Mouse (Mus musculus): ENCODE data around the gene Mrpl20. TPM values are rescaled to one million over a fixed set of nuclear protein-coding genes. Genes with fewer than 3 reads are reported as not detected.
A peak's percentile ranks its signal among the peaks of the same experiment; 100 is the strongest.

Gene Mrpl20
- polyA plus RNA-seq, 1 experiment from 2014 or later, result 171 TPM

- Histone ChIP-seq H3K27ac (ENCODE audit: low read depth) (no peak overlapping the region), H3K4me2 (ENCODE audit: low read depth, low read length) (no peak overlapping the region), H3K9me3 (ENCODE audit: low read length) (no peaks in the 10 kb centered on the region), H3K4me1 (ENCODE audit: insufficient read depth) (no peaks in the 10 kb centered on the region), H3K36me3 (replicated peaks; ENCODE audit: insufficient read depth, low read length) (peaks cover 94% of the 10 kb centered on the region), H3K4me3 (ENCODE audit: low read depth, low read length) (no peak overlapping the region), H3K9ac (replicated peaks) (no peak overlapping the region), H3K27me3 (ENCODE audit: insufficient read depth, low read length) (no peaks in the 10 kb centered on the region)
- TF ChIP-seq EP300 (IDR thresholded peaks at IDR 0.05; ENCODE audit: low read depth) (no peak), CTCF (IDR thresholded peaks at IDR 0.05; ENCODE audit: low read depth) (peak; percentile 45; the same call in 1 of the 2 replicates)
- ATAC-seq (no peak), DNase-seq (no peak)
- 75% methylated on average over 7 of the region's 7 CpGs for WGBS (ENCODE audit: insufficient replicate concordance)
These were observed 18.3 kb downstream of the Mrpl20 start for GRCm38 (mm10) chr4:155821025-155821424.

- Histone ChIP-seq H3K4me1 (ENCODE audit: insufficient read depth) (no peaks in the 10 kb centered on the region), H3K4me3 (ENCODE audit: low read depth, low read length) (no peak overlapping the region), H3K27ac (ENCODE audit: low read depth) (no peak overlapping the region), H3K9ac (replicated peaks) (no peak overlapping the region), H3K27me3 (ENCODE audit: insufficient read depth, low read length) (no peaks in the 10 kb centered on the region), H3K9me3 (ENCODE audit: low read length) (no peaks in the 10 kb centered on the region), H3K4me2 (ENCODE audit: low read depth, low read length) (no peak overlapping the region), H3K36me3 (replicated peaks; ENCODE audit: insufficient read depth, low read length) (peaks cover 80% of the 10 kb centered on the region)
- 94% methylated on average over 16 of the region's 16 CpGs for WGBS (ENCODE audit: insufficient replicate concordance)
- TF ChIP-seq EP300 (IDR thresholded peaks at IDR 0.05; ENCODE audit: low read depth) (no peak), CTCF (IDR thresholded peaks at IDR 0.05; ENCODE audit: low read depth) (no peak)
- DNase-seq, result no peak
- no peak for ATAC-seq
These were observed 20.8 kb downstream of the Mrpl20 start for GRCm38 (mm10) chr4:155823443-155823842.

GRCm38 (mm10) chr4:155829866-155830265, 27.2 kb downstream of the Mrpl20 start:
- H3K36me3 ChIP-seq (replicated peaks; ENCODE audit: insufficient read depth, low read length), result peaks cover 26% of the 10 kb centered on the region
- peaks cover 23% of the 10 kb centered on the region for H3K4me1 ChIP-seq (ENCODE audit: insufficient read depth)
- no peak overlapping the region for H3K4me3 ChIP-seq (ENCODE audit: low read depth, low read length)
- ATAC-seq, result no peak
- no peak for DNase-seq
- no peak for TF ChIP-seq EP300 (IDR thresholded peaks at IDR 0.05; ENCODE audit: low read depth)
- no peak for TF ChIP-seq CTCF (IDR thresholded peaks at IDR 0.05; ENCODE audit: low read depth)
- no peak overlapping the region for H3K9ac ChIP-seq (replicated peaks)
- no peak overlapping the region for H3K27ac ChIP-seq (ENCODE audit: low read depth)
- WGBS (ENCODE audit: insufficient replicate concordance), result 90% methylated on average over 4 of the region's 4 CpGs
- H3K9me3 ChIP-seq (ENCODE audit: low read length), result no peaks in the 10 kb centered on the region
- no peaks in the 10 kb centered on the region for H3K27me3 ChIP-seq (ENCODE audit: insufficient read depth, low read length)
- no peak overlapping the region for H3K4me2 ChIP-seq (ENCODE audit: low read depth, low read length)

- no peak overlapping the region; the same call in none of the 2 replicates for H3K27ac ChIP-seq (ENCODE audit: low read depth)
These were observed 27.9 kb downstream of the Mrpl20 start for GRCm38 (mm10) chr4:155830596-155830995.

GRCm38 (mm10) chr4:155831205-155831766, 28.6 kb downstream of the Mrpl20 start, which contains the start of gene Aurkaip1:
TSS of gene Aurkaip1 (plus strand) at chr4:155831272.
- Histone ChIP-seq H3K27me3 (ENCODE audit: insufficient read depth, low read length) (no peaks in the 10 kb centered on the region), H3K27ac (ENCODE audit: low read depth) (peak within 1 kb of the TSS; percentile 91), H3K9ac (replicated peaks) (peak within 1 kb of the TSS; percentile 95), H3K36me3 (replicated peaks; ENCODE audit: insufficient read depth, low read length) (peaks cover 17% of the 10 kb centered on the region), H3K4me3 (ENCODE audit: low read depth, low read length) (peak within 1 kb of the TSS; percentile 98), H3K9me3 (ENCODE audit: low read length) (no peaks in the 10 kb centered on the region), H3K4me2 (ENCODE audit: low read depth, low read length) (peak within 1 kb of the TSS; percentile 80), H3K4me1 (ENCODE audit: insufficient read depth) (peaks cover 23% of the 10 kb centered on the region)
- under 1% methylated on average over 49 of the region's 49 CpGs for WGBS (ENCODE audit: insufficient replicate concordance)
- ATAC-seq (peak; percentile 94), DNase-seq (peak; percentile 97)
- TF ChIP-seq CTCF (IDR thresholded peaks at IDR 0.05; ENCODE audit: low read depth) (peak; percentile 99), EP300 (IDR thresholded peaks at IDR 0.05; ENCODE audit: low read depth) (peak; percentile 50; the same call in 1 of the 2 replicates)

More at GRCm38 (mm10) chr4:155830596-155830995, 27.9 kb downstream of the Mrpl20 start:
- 50% methylated on average over 8 of the region's 8 CpGs for WGBS (ENCODE audit: insufficient replicate concordance)
- H3K27me3 ChIP-seq (ENCODE audit: insufficient read depth, low read length), result no peaks in the 10 kb centered on the region
- peak overlapping the region; percentile 95; the same call in 1 of the 2 replicates for H3K9ac ChIP-seq (replicated peaks)
- no peaks in the 10 kb centered on the region for H3K9me3 ChIP-seq (ENCODE audit: low read length)
- TF ChIP-seq EP300 (IDR thresholded peaks at IDR 0.05; ENCODE audit: low read depth) (no peak), CTCF (IDR thresholded peaks at IDR 0.05; ENCODE audit: low read depth) (no peak)
- H3K4me3 ChIP-seq (ENCODE audit: low read depth, low read length), result peak overlapping the region; percentile 98
- peak overlapping the region; percentile 80 for H3K4me2 ChIP-seq (ENCODE audit: low read depth, low read length)
- H3K4me1 ChIP-seq (ENCODE audit: insufficient read depth), result peaks cover 23% of the 10 kb centered on the region
- peaks cover 19% of the 10 kb centered on the region for H3K36me3 ChIP-seq (replicated peaks; ENCODE audit: insufficient read depth, low read length)
- DNase-seq (no peak), ATAC-seq (no peak)

- Histone ChIP-seq H3K4me1 (ENCODE audit: insufficient read depth) (peaks cover 23% of the 10 kb centered on the region), H3K4me2 (ENCODE audit: low read depth, low read length) (peak overlapping the region; percentile 80), H3K36me3 (replicated peaks; ENCODE audit: insufficient read depth, low read length) (peaks cover 12% of the 10 kb centered on the region), H3K9ac (replicated peaks) (peak overlapping the region; percentile 95), H3K4me3 (ENCODE audit: low read depth, low read length) (peak overlapping the region; percentile 98), H3K27ac (ENCODE audit: low read depth) (peak overlapping the region; percentile 91), H3K27me3 (ENCODE audit: insufficient read depth, low read length) (no peaks in the 10 kb centered on the region), H3K9me3 (ENCODE audit: low read length) (no peaks in the 10 kb centered on the region)
- no peak for DNase-seq
- ATAC-seq, result peak; percentile 16
- WGBS (ENCODE audit: insufficient replicate concordance), result under 1% methylated on average over 25 of the region's 25 CpGs
- no peak for TF ChIP-seq CTCF (IDR thresholded peaks at IDR 0.05; ENCODE audit: low read depth)
- TF ChIP-seq EP300 (IDR thresholded peaks at IDR 0.05; ENCODE audit: low read depth), result no peak
These were observed 29.2 kb downstream of the Mrpl20 start for GRCm38 (mm10) chr4:155831831-155832230.

Measured in liver, postnatal 0 days (tissue).